Mouse (Mus musculus) cerebellum, adult 2 months (tissue): ENCODE results near the gene Otof. TPM values are rescaled to one million over a fixed set of nuclear protein-coding genes. Genes with fewer than 3 reads are reported as not detected.

Source experiments
- DNase-seq, 2 experiments: peaks; one replicate each; pipeline ENCODE4 v3.0.0; 2021
- H3K27ac ChIP-seq: fragments of 200-500 bp; 2 replicates; pipeline ENCODE4 v1.5.1; 2012; ENCODE audit warnings: low read length, control low read depth, inconsistent platforms; ENCODE audit not compliant: insufficient read depth
- H3K27me3 ChIP-seq: fragments of 200-500 bp; 2 replicates; pipeline ENCODE4 v1.6.1; 2012; ENCODE audit warnings: inconsistent platforms, mild to moderate bottlenecking, low read length, moderate library complexity; ENCODE audit not compliant: control insufficient read depth, insufficient read depth
- H3K4me1 ChIP-seq: fragments of 200-500 bp; 2 replicates; pipeline ENCODE4 v1.6.1; 2011; ENCODE audit warnings: low read length; ENCODE audit not compliant: control insufficient read depth, insufficient read depth
- H3K4me3 ChIP-seq: fragments of 200-500 bp; replicated peaks from 2 replicates; pipeline ENCODE3; 2011; ENCODE audit warnings: mild to moderate bottlenecking, low read depth, low read length, control low read depth; ENCODE audit not compliant: insufficient read depth
- CTCF ChIP-seq: fragments of 200-500 bp; IDR thresholded peaks from 2 replicates; pipeline ENCODE4 v1.5.1; 2011; ENCODE audit warnings: low read depth, mild to moderate bottlenecking, control low read depth, low read length, moderate library complexity, borderline replicate concordance; ENCODE audit not compliant: insufficient read depth
- POLR2A ChIP-seq: fragments of 200-500 bp; IDR thresholded peaks from 2 replicates; pipeline ENCODE4 v1.6.1; 2011; ENCODE audit warnings: low read length, control low read depth, borderline replicate concordance; ENCODE audit not compliant: insufficient read depth
- WGBS: fragments of 180-500 bp; shearing (Covaris S2); methylation state at CpG from one replicate; pipeline ENCODE4 v1.1.7; 2018; 5-methylcytosine and 5-hydroxymethylcytosine counted together
- polyA plus RNA-seq: library from polyadenylated mRNA; depleted of rRNA; stranded (reverse); fragments of >200 nt; gene quantifications from 2 replicates; pipeline ENCODE4 v1.2.3, GENCODE M21; 2012

Otof gene
- polyA plus RNA-seq, 1 experiment = 3.1 TPM

DNA sequence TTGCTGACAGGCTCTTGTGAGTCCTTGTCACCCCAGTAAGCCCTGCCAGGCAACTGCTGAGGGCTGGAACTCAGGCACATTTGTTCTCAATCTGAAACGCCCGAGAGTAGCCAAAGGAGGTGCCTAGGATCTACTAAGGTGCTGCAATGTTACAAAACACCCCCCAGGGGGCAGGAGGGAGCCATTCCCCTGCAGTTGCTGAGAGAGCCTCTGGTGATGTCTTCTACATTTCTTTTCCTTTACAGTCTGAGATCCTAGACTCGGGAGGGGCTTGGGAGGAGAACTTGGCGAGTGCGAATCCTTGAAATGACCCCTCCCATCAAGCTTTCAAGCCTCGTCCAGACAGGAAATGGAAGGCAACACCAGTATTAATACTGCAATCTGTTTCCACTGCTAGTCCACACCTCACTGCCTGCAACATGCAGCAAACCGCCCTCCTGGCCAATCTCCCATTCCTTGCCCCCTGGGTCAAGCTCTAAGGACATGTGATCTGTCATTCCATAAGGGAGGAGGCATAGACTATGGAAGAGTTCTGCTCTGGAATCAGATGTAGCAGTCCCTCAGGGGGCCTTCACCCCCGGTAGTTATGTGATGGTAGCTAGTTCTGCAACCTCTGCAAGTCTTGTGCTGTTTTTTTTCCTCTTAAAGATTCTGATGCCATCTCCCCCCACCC is 38.0 kb downstream of the Otof start:
- Histone ChIP-seq H3K27me3 (no peaks in the 10 kb centered on the region), H3K4me3 (no peak overlapping the region), H3K27ac (no peak overlapping the region), H3K4me1 (peaks cover 10% of the 10 kb centered on the region)
- WGBS = 24% methylated on average over 8 of the region's 8 CpGs
- TF ChIP-seq POLR2A (no peak), CTCF (peak; percentile 74)
- peak; percentile 54 to 56 for DNase-seq

- TF ChIP-seq CTCF = no peak
- TF ChIP-seq POLR2A = no peak
- peaks cover 11% of the 10 kb centered on the region for H3K4me1 ChIP-seq
These were observed 38.6 kb downstream of the Otof start for GRCm38 (mm10) chr5:30423121-30423520.

DNA sequence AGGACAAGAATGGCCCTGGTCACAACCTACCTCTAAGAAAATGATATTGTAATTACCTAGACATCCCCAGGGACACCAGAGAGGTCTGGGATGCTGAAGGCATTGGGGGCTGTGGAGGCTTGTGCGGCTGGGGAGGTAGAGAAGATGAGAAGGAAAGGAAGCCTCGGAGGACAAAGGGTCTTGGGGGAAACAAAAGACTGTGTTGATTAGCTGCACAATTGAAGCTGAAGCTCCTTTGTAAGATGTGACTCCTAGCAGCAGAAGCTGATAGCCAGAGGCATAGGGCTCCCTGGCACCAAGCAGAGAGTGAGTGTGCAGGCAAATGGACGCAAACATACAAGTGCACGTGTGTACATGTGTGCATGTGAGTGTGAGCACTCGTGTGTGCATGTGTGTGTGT is 45.1 kb downstream of the Otof start:
- no peak overlapping the region for H3K27ac ChIP-seq
- H3K4me1 ChIP-seq = peaks cover 17% of the 10 kb centered on the region
- H3K4me3 ChIP-seq = no peak overlapping the region
- no peaks in the 10 kb centered on the region for H3K27me3 ChIP-seq
- DNase-seq = no peak
- TF ChIP-seq POLR2A = no peak
- no peak for TF ChIP-seq CTCF
- WGBS = 76% methylated on average over 5 of the region's 5 CpGs

More at GRCm38 (mm10) chr5:30423121-30423520, 38.6 kb downstream of the Otof start:
- H3K27me3 ChIP-seq = no peaks in the 10 kb centered on the region
- no peak for DNase-seq
- WGBS = 51% methylated on average over 4 of the region's 4 CpGs
- H3K27ac ChIP-seq = no peak overlapping the region
- no peak overlapping the region for H3K4me3 ChIP-seq

DNA sequence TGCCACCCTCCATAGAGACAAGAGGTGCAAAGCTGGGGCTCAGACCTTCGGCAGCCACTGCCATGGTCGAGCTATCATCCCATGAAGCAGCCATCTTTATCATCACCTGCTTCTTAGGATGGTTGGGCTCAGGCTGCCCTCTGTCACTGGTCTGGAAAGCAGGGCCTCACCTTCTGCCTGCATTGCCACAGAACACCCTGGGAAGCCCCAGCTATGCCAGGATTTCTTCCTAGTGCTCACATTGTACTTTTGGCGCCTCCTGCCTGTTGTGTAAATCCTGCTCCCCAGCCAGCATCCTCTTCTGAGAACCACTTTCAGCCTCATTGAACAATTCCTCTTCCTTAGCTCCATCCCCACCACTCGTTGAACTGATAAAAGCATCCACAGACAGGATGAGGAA is 45.9 kb downstream of the Otof start:
- TF ChIP-seq POLR2A (no peak), CTCF (no peak; the same call in 1 of the 2 replicates)
- Histone ChIP-seq H3K27ac (no peak overlapping the region), H3K4me1 (peaks cover 17% of the 10 kb centered on the region), H3K27me3 (no peaks in the 10 kb centered on the region), H3K4me3 (no peak overlapping the region)
- peak; percentile 50 to 68 for DNase-seq
- 56% methylated on average over 4 of the region's 4 CpGs for WGBS

- Histone ChIP-seq H3K4me1 (peaks cover 17% of the 10 kb centered on the region), H3K27ac (no peak overlapping the region), H3K4me3 (no peak overlapping the region), H3K27me3 (no peaks in the 10 kb centered on the region)
- TF ChIP-seq POLR2A (no peak), CTCF (no peak)
- WGBS = 66% methylated on average over 2 of the region's 2 CpGs
- DNase-seq = no peak
These were observed 46.4 kb downstream of the Otof start for GRCm38 (mm10) chr5:30415381-30415780.

GRCm38 (mm10) chr5:30411524-30411923 is 50.2 kb downstream of the Otof start:
- Histone ChIP-seq H3K27me3 (no peaks in the 10 kb centered on the region), H3K4me1 (peaks cover 9% of the 10 kb centered on the region; the same call in 1 of the 2 replicates), H3K27ac (no peak overlapping the region), H3K4me3 (no peak overlapping the region)
- no peak for DNase-seq
- no peak for TF ChIP-seq CTCF
- no peak for TF ChIP-seq POLR2A
- WGBS = 68% methylated on average over 10 of the region's 10 CpGs

GRCm38 (mm10) chr5:30406876-30407275 is 54.9 kb downstream of the Otof start:
- no peak overlapping the region for H3K4me3 ChIP-seq
- no peak for TF ChIP-seq POLR2A
- TF ChIP-seq CTCF = no peak
- DNase-seq = no peak
- 13% methylated on average over 9 of the region's 9 CpGs for WGBS
- H3K27ac ChIP-seq = no peak overlapping the region
- no peaks in the 10 kb centered on the region for H3K4me1 ChIP-seq
- no peaks in the 10 kb centered on the region for H3K27me3 ChIP-seq

DNA sequence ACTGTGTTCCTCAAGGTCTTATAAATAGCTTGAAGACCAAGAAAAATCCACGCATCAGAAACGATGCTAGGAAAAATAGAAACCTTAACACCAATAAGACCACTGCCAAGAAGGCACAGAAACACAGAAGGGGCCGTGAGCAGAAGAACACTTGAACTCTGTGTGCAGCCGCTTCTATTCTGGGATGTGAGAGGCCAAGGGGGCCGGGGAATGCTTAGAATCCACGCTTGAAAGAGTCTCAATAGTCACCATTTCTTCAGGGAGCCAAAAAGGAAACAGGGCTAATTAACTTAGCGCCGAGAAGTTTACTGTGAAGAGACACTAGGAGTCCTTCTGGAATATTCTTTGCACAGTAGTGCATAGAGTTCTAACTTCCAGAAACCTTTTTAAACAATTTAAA is 60.6 kb downstream of the Otof start:
- no peak for TF ChIP-seq CTCF
- no peak for TF ChIP-seq POLR2A
- no peak for DNase-seq
- Histone ChIP-seq H3K27me3 (no peaks in the 10 kb centered on the region), H3K27ac (no peak overlapping the region), H3K4me1 (no peaks in the 10 kb centered on the region), H3K4me3 (no peak overlapping the region)
- 27% methylated on average over 8 of the region's 8 CpGs for WGBS
